8 mouse cellular contexts compared by ENCODE assay signal in the genomic region with DNA sequence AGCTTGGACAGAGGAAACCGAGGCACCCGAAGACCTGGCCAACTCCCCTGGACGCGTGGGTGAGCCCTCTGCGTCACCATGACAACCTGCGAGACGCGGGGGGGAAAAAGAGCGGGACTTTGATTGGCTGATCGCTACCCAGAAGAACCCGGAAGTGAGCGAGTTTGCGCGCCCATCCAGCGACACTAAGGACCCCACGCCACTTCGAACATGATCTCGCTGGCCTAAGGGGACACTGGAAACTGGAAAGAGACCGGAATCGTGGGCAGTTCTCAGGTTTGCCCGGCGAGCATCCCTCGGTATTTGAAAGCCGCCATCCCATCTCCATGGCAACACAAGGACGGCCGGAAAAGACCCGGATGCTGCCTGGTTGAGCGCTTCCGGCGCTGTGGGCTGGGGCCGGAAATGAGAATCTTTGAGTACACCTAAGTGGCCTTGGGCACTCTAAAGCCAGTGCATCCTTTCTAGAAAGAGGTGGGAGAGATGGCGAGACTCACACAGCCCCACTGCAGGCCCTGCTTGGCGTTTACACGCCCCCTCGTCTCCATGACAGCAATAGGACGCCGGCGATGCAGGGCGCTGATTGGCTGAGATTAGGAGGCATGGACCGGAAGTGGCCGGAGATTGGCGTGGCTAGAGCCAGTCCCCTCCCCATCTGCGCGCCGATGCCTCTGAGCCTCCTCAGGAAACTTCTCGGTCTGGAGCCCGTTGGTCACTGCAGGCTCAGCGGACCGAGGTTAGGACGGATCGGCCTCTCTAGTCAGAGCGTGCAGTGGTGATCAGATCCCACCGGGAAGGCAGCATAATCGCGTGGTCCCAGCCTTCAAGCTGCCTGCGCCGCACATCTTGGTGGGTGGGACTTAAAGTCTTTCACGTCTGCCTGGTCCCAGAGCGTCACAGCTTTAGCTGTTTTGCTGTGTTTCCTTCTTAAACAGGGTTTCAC. TPM values are rescaled to one million over a fixed set of nuclear protein-coding genes. Genes with fewer than 3 reads are reported as not detected.
DNase-seq lines count a peak whose midpoint lies in the region; ATAC-seq lines count a peak whose summit lies in the region.

TSS of gene Ulk4 (minus strand) at position 80 of the 943 bp plus-strand sequence.

- DNase-seq in adipocyte (ENCODE audit: low spot score), result peak; percentile 94
- peak; percentile 97 for DNase-seq in embryo, embryonic 10 days (ENCODE audit: low spot score)
- DNase-seq in gastrocnemius, postnatal 14 days, result peak; percentile 92
- peak; percentile 93 to 95 for DNase-seq in left cerebral cortex, postnatal 10 days (ENCODE audit: extremely low spot score in 1 of 2, low spot score in 2 of 2)
- DNase-seq in right cerebral cortex, postnatal 25 days, result peak; percentile 95
- peak; percentile 89 to 90 for DNase-seq in urinary bladder, postnatal 4 days (ENCODE audit: low spot score in 2 of 2)

- peak; percentile 82 for ATAC-seq in inflammation-experienced regulatory T-cells, adult 6 months
- ATAC-seq in megakaryocyte-erythroid progenitor cell, adult 5-6 weeks (replicated peaks; ENCODE audit: low FRiP score, low TSS enrichment, poor library complexity, severe bottlenecking), result peak; percentile 96

- intact Hi-C loops in gastrocnemius, postnatal 14 days (cut with DNase I; ENCODE audit: low total_unique reads), result no loop called here
- intact Hi-C loops in left cerebral cortex, postnatal 10 days (cut with DNase I), result no loop called here

RNA-seq across cellular contexts. Expression of gene Ulk4, which starts in this region (rescaled TPM):
- total RNA-seq in gastrocnemius, postnatal 14 days (2021), result under 1 TPM; 0.31 to 0.41 TPM
- polyA plus RNA-seq in inflammation-experienced regulatory T-cells, adult 6 months (2017; shearing (Covaris generic)), result 1 to 10 TPM in 2 of 3 experiments, not detected in 1; 1.6 to 3.8 TPM
- 1 to 10 TPM; 7.2 to 7.5 TPM for total RNA-seq in left cerebral cortex, postnatal 10 days (2021)
- total RNA-seq in megakaryocyte-erythroid progenitor cell, adult 5-6 weeks (2014; fragmentation: Nextera tagmentation), result 0.24 and 1.1 TPM in 2 replicates
- 2.0 and 2.7 TPM in 2 replicates for total RNA-seq in megakaryocyte-erythroid progenitor cell, adult 5-6 weeks (2017)

Comparison
In these comparisons a context has a peak if more than half of its experiments do, and no peak if none do; other contexts are left out.
1. Peak in every context shown above with its lines: DNase-seq and ATAC-seq.
2. Peak in DNase-seq in gastrocnemius, postnatal 14 days; RNA of the gene not detected or under 1 TPM.